Mouse (Mus musculus) forebrain, postnatal 0 days (tissue): ENCODE results near the gene Fnip2. TPM values are rescaled to one million over a fixed set of nuclear protein-coding genes. Genes with fewer than 3 reads are reported as not detected.

Experiments used
- ATAC-seq: fragments of 200-750 bp; cut with Nextera tagmentation; 2 replicates; pipeline ENCODE4 v1.8.0; 2017; ENCODE audit warnings: mild to moderate bottlenecking, moderate library complexity
- DNase-seq: peaks from one replicate; pipeline ENCODE4 v3.0.0-alpha.2; 2015
- H3K27ac ChIP-seq: fragments of 300-500 bp; sonication (generic); 2 replicates; pipeline ENCODE4 v1.5.1; 2014; ENCODE audit warnings: low read depth, mild to moderate bottlenecking, antibody characterized with exemption, low read length, moderate library complexity, mixed read lengths
- H3K27me3 ChIP-seq: fragments of 300-500 bp; sonication (generic); 2 replicates; pipeline ENCODE4 v1.6.1; 2014; ENCODE audit warnings: mild to moderate bottlenecking, low read length, mixed read lengths; ENCODE audit not compliant: insufficient read depth
- H3K36me3 ChIP-seq: fragments of 300-500 bp; sonication (generic); 2 replicates; pipeline ENCODE4 v1.6.1; 2014; ENCODE audit warnings: mild to moderate bottlenecking, moderate library complexity; ENCODE audit not compliant: insufficient read depth
- H3K4me1 ChIP-seq: fragments of 300-500 bp; sonication (generic); 2 replicates; pipeline ENCODE4 v1.6.1; 2014; ENCODE audit warnings: antibody characterized with exemption; ENCODE audit not compliant: insufficient read depth
- H3K4me2 ChIP-seq: fragments of 300-500 bp; sonication (generic); 2 replicates; pipeline ENCODE4 v1.6.1; 2014; ENCODE audit warnings: low read depth, mild to moderate bottlenecking, moderate library complexity
- H3K4me3 ChIP-seq: fragments of 300-500 bp; sonication (generic); 2 replicates; pipeline ENCODE4 v1.5.1; 2014; ENCODE audit warnings: low read depth, low read length, mixed read lengths
- H3K9ac ChIP-seq: fragments of 300-500 bp; sonication (generic); 2 replicates; pipeline ENCODE4 v1.6.1; 2014; ENCODE audit warnings: mild to moderate bottlenecking
- H3K9me3 ChIP-seq: fragments of 300-500 bp; sonication (generic); 2 replicates; pipeline ENCODE4 v1.6.1; 2016; ENCODE audit warnings: low read length
- CTCF ChIP-seq: sonication (generic); IDR thresholded peaks from 2 replicates; pipeline ENCODE4 v1.5.1; 2016; ENCODE audit warnings: antibody characterized with exemption, control low read depth, low read depth
- WGBS: fragments of 180-500 bp; shearing (Covaris S2); extraction: QIAGEN DNeasy Blood & Tissue Kit; methylation state at CpG from one replicate; pipeline ENCODE4 v1.1.7; 2014; 5-methylcytosine and 5-hydroxymethylcytosine counted together
- polyA plus RNA-seq: library from polyadenylated mRNA; unstranded; fragments of >200 nt; fragmentation: Nextera tagmentation; extraction: Ambion mirVana; gene quantifications from 2 replicates; pipeline ENCODE4 v1.2.1, GENCODE M21; 2015
- total RNA-seq: library from RNA; depleted of rRNA; stranded (reverse); fragments of >200 nt; gene quantifications from 2 replicates; pipeline ENCODE4 v1.2.3, GENCODE M21; 2014

Fnip2 gene
- total and polyA plus RNA-seq, 2 experiments from 2014 or later, result 5.1 to 37.7 TPM

GRCm38 (mm10) chr3:79436186-79436585, 131.4 kb downstream of the Fnip2 start:
- ATAC-seq, result peak; percentile 32
- peak; percentile 29 for DNase-seq
- H3K36me3 ChIP-seq, result no peaks in the 10 kb centered on the region
- no peaks in the 10 kb centered on the region for H3K4me1 ChIP-seq
- H3K9ac ChIP-seq, result no peak overlapping the region
- TF ChIP-seq CTCF, result no peak
- no peak overlapping the region for H3K4me3 ChIP-seq
- H3K27me3 ChIP-seq, result no peaks in the 10 kb centered on the region
- H3K27ac ChIP-seq, result no peak overlapping the region
- H3K9me3 ChIP-seq, result no peaks in the 10 kb centered on the region
- WGBS, result 54% methylated on average over 7 of the region's 7 CpGs
- no peak overlapping the region for H3K4me2 ChIP-seq

- ATAC-seq (no peak), DNase-seq (no peak)
- Histone ChIP-seq H3K4me3 (no peak overlapping the region), H3K4me2 (no peak overlapping the region), H3K4me1 (no peaks in the 10 kb centered on the region), H3K27ac (no peak overlapping the region), H3K9ac (no peak overlapping the region), H3K36me3 (no peaks in the 10 kb centered on the region), H3K27me3 (no peaks in the 10 kb centered on the region), H3K9me3 (no peaks in the 10 kb centered on the region)
- no peak for TF ChIP-seq CTCF
- 39% methylated on average over 5 of the region's 5 CpGs for WGBS
Observed at GRCm38 (mm10) chr3:79434985-79435384, 132.6 kb downstream of the Fnip2 start.

GRCm38 (mm10) chr3:79434436-79434835, 133.2 kb downstream of the Fnip2 start:
- no peak overlapping the region for H3K9ac ChIP-seq
- H3K4me1 ChIP-seq, result no peaks in the 10 kb centered on the region
- DNase-seq (no peak), ATAC-seq (no peak)
- H3K27me3 ChIP-seq, result no peaks in the 10 kb centered on the region
- no peaks in the 10 kb centered on the region for H3K36me3 ChIP-seq
- WGBS, result 75% methylated on average over 9 of the region's 9 CpGs
- H3K4me2 ChIP-seq, result no peak overlapping the region
- H3K4me3 ChIP-seq, result no peak overlapping the region
- H3K9me3 ChIP-seq, result no peaks in the 10 kb centered on the region
- no peak for TF ChIP-seq CTCF
- H3K27ac ChIP-seq, result no peak overlapping the region

- Histone ChIP-seq H3K27ac (no peak overlapping the region), H3K27me3 (no peaks in the 10 kb centered on the region), H3K4me1 (no peaks in the 10 kb centered on the region), H3K4me2 (no peak overlapping the region), H3K9ac (no peak overlapping the region), H3K9me3 (no peaks in the 10 kb centered on the region), H3K36me3 (no peaks in the 10 kb centered on the region), H3K4me3 (no peak overlapping the region)
- ATAC-seq (no peak), DNase-seq (no peak)
- peak; percentile 43 for TF ChIP-seq CTCF
Observed at GRCm38 (mm10) chr3:79433593-79433992, 134.0 kb downstream of the Fnip2 start.

GRCm38 (mm10) chr3:79425441-79425840, 142.2 kb downstream of the Fnip2 start:
- Histone ChIP-seq H3K36me3 (no peaks in the 10 kb centered on the region), H3K4me3 (no peak overlapping the region), H3K4me2 (no peak overlapping the region), H3K9me3 (no peaks in the 10 kb centered on the region), H3K4me1 (no peaks in the 10 kb centered on the region), H3K9ac (no peak overlapping the region), H3K27ac (no peak overlapping the region), H3K27me3 (no peaks in the 10 kb centered on the region; the same call in 1 of the 2 replicates)
- no peak for ATAC-seq
- no peak for DNase-seq
- 70% methylated on average over 1 of the region's 1 CpGs for WGBS
- TF ChIP-seq CTCF, result no peak

- WGBS, result 83% methylated on average over 14 of the region's 14 CpGs
- no peak for TF ChIP-seq CTCF
- Histone ChIP-seq H3K27me3 (no peaks in the 10 kb centered on the region; the same call in 1 of the 2 replicates), H3K4me3 (no peak overlapping the region), H3K9ac (no peak overlapping the region), H3K4me1 (0 out of 2 replicates have a peak, but pooled peaks cover 4% of the 10 kb centered on the region), H3K36me3 (no peaks in the 10 kb centered on the region), H3K27ac (no peak overlapping the region), H3K4me2 (no peak overlapping the region), H3K9me3 (no peaks in the 10 kb centered on the region)
- DNase-seq (no peak), ATAC-seq (no peak)
Observed at GRCm38 (mm10) chr3:79418921-79419320, 148.7 kb downstream of the Fnip2 start.

- Histone ChIP-seq H3K4me3 (no peak overlapping the region), H3K4me2 (no peak overlapping the region), H3K27me3 (no peaks in the 10 kb centered on the region; the same call in 1 of the 2 replicates), H3K27ac (peak overlapping the region; percentile 23; the same call in 1 of the 2 replicates), H3K4me1 (0 out of 2 replicates have a peak, but pooled peaks cover 4% of the 10 kb centered on the region), H3K9me3 (no peaks in the 10 kb centered on the region), H3K9ac (no peak overlapping the region), H3K36me3 (no peaks in the 10 kb centered on the region)
- DNase-seq (peak; percentile 59), ATAC-seq (peak; percentile 84)
- WGBS, result 13% methylated on average over 4 of the region's 4 CpGs
- no peak for TF ChIP-seq CTCF
Observed at GRCm38 (mm10) chr3:79416944-79417680, 150.5 kb downstream of the Fnip2 start.
